Mouse (Mus musculus) thymus, postnatal 25 days (tissue): ENCODE results near the gene Gnb2.
A peak's percentile ranks its signal among the peaks of the same experiment; 100 is the strongest.

Source experiments
- DNase-seq: peaks from one replicate; pipeline ENCODE4 v3.0.0; 2022

The Gnb2 gene

GRCm38 (mm10) chr5:137533117-137533827, at the start of gene Gnb2, which contains the start of gene Epo:
Gene Gnb2 (minus strand): TSS chr5:137533510.
Gene Epo (minus strand): TSS chr5:137533242.
- peak; percentile 98 for DNase-seq

- DNase-seq, result no peak
Observed at GRCm38 (mm10) chr5:137582702-137583101, 49.4 kb upstream of the Gnb2 start.

GRCm38 (mm10) chr5:137580246-137580645, 46.9 kb upstream of the Gnb2 start:
- DNase-seq, result no peak

GRCm38 (mm10) chr5:137574470-137574901, 41.2 kb upstream of the Gnb2 start:
- no peak for DNase-seq

DNA sequence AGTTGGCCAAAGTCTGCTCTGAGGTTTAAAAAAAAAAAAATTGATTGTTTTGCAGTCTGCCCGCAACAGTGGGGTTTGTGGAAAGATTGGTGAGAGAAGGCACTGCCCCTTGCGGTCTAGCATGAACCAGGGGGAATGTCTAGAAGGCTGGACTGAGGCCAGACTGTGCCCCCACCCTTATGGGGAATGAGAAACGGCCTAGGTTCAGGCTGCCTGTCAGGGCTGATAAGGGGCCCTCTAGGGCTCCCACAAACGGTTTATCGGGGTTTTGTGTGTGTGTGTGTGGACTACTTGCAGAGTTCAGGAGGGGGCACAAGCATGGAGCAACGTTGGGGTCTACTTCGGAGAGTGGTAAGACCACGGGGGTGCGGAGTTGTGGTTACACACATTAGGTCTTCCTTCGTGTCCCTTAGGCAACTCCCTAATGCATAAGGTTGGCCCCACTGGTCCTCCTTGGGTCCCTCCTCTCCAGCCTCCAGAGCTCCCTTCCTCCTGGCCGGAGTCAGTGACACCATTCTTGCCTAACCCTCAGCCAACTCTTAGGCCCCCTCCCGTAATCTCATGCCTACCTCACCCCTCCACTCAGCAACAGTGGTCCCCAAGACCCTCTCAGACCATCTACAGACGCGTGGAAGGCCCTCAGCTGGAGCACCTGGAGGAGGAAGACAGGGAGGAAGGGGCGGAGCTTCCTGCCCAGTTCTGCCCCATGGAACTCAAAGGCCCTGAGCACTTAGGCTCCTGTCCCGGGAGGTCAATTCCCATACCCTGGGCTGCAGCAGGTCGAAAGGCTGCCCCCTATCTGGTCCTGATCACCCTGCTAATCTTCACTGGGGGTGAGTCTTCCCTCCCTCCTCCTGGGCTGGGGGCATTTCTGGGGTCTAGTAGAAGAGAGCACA, 37.6 kb upstream of the Gnb2 start:
- DNase-seq, result no peak

DNA sequence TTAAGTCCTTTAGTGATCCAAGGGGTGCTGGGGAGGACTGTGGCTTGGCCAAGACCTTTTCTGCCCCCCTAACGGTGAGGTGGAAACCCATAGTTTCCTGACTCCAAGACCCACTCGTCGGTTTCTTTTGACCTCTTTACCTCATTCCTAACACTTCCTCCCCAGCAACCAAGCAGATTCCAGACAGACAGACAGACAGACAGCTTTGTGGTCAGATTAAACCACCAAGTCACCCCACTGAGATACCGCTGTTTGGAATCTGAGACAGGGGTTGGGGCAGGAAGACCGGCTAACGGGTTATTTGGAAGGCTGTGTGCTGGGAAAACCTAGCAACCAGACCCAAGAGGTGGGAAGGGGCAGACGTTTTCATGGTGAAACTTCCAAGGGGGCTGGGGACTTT, 36.9 kb upstream of the Gnb2 start:
- DNase-seq, result no peak

- peak; percentile 50 for DNase-seq
Observed at GRCm38 (mm10) chr5:137569665-137570064, 36.4 kb upstream of the Gnb2 start, which contains the start of gene Tfr2. Gene Tfr2 (plus strand): TSS chr5:137569840.

- no peak for DNase-seq
Observed at GRCm38 (mm10) chr5:137569031-137569430, 35.7 kb upstream of the Gnb2 start.

- no peak for DNase-seq
Observed at GRCm38 (mm10) chr5:137568223-137568798, 35.0 kb upstream of the Gnb2 start.

- DNase-seq, result no peak
Observed at GRCm38 (mm10) chr5:137566416-137566815, 33.1 kb upstream of the Gnb2 start.

- no peak for DNase-seq
Observed at GRCm38 (mm10) chr5:137565744-137566143, 32.4 kb upstream of the Gnb2 start.

GRCm38 (mm10) chr5:137562965-137563364, 29.7 kb upstream of the Gnb2 start:
- DNase-seq, result no peak

DNA sequence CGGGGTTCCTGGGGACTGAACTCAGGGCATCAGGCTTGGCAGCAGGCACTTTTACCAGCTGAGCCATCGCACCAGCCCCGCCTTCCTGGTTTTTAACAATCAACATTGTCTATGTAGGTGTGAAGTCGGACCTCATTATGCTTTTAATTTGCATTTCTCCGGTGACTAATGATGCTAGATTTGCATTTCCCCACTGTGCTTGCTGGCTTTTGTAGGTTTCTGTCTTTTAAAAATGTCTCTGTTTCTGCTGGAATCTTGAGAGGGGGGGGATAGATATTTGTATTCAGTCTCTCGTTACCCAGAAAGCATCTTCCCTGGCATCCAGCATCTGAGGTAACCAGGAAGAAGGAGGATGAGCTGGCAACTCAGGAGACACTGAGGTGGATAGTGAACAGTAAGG, 28.2 kb upstream of the Gnb2 start:
- DNase-seq, result no peak

DNA sequence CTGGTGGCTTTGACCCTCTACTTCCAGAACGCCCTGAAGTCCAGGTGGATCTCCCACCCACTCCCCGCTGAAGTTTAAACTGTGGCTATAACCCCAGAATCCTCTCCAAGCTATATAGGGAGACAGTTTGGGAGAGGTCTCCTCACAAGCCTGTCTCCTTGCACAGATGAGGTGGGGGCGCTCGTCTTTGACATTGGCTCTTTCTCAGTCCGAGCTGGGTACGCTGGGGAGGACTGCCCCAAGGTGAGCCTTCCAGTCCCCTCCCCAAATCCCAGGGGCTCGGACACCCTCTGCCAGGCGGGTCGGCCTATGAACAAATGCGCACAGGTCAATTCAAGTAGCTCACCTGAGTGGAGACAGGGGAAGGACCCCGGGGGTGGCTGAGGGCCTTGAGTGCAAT, 20.6 kb upstream of the Gnb2 start:
- no peak for DNase-seq

GRCm38 (mm10) chr5:137553411-137553837, 20.1 kb upstream of the Gnb2 start, which contains the start of gene Actl6b:
Gene Actl6b (plus strand): TSS chr5:137553517.
- DNase-seq, result peak; percentile 72

DNA sequence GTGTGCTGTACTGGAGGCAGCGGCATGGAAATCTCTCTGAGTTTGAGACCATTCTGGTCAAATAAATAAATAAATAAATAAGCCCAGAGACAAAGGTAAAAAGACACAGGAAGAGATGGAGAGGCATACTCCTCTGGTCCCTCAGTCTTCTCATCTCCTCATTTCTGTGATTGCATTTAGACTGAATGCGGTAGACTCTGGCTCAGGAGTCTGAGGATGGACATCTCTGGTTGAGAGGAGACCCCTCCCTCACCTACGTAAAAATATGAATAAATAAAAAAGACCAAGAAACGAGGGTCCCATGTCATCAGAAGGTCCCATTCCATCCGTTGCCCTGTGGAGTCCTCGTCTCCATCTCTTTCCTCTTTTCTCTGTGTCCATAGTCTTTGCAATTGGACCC, 19.7 kb upstream of the Gnb2 start:
- no peak for DNase-seq

GRCm38 (mm10) chr5:137551119-137551518, 17.8 kb upstream of the Gnb2 start:
- peak; percentile 32 for DNase-seq

DNA sequence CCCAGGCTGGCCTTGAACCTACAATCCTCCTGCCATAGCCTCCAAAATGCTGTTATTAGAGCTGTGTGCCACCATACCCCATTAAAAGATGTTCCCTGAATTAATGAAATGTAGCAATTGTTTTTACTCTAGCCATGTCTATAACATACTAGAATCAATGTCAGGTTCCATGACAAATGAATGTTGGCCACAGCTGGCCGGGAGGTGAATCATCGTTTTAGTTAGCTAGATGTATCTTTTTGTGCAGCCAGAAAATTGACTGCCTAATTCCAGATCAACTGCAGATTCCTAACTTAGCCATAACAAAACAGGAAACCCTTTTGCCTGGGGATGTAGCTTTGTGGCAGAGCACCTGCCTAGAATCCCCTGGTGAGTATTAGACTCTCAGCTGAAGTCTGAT, 16.5 kb upstream of the Gnb2 start:
- DNase-seq, result no peak

- DNase-seq, result no peak
Observed at GRCm38 (mm10) chr5:137545596-137545995, 12.3 kb upstream of the Gnb2 start.

DNA sequence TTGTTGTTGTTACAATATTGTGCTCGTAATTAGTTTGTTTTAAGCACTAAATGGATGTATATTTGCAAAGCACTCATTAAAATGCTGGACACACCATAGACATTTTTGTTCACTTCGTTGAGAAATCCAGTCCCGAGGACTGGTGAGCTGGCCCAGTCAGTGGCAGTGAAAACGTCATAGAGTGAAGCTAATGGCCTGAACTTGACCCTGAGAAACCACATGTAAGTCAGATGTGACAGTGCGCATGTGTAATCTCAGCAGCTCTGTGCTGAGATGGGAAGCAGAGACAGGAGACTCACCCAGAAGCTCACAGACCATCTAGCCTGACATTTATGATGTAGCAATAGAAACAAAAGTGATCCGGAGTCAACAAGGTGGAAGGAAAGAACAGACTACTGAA, 11.6 kb upstream of the Gnb2 start:
- DNase-seq, result no peak

DNA sequence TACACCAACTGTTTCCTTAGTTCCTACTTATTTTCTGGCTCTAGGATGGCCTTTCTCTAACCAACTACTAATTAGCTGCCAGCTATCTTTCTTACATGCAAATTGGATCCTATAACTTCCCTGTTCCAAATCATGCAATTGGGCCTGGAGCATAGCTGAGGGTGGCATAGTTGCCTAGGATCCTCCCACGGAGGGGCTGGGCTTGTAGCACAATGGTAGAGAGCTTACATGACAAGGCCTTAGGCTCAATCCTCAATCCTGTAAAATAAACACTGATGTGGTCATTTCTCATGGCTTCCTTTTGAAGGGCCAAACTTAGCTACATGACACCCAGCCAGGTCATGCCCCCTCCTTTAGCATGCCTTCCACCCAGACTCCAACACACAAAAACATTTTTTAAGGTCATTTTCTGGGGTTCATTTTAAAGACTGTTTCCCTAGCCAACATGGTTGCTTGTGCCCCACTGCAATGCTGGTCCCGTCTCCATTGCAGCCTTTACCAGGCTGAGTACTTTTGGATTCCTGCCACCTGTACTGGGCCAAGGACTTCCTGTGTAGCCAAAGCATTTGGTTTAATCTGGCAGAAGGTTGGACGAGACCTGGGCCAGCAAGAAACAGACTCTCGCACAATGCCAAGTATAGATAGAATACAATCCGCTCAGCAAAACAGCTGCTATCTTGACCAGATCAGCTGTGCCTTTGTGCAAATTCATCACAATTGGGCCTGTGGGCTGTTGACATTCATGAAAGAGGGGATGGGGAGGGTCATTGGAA, 8.6 kb upstream of the Gnb2 start:
- no peak for DNase-seq

DNA sequence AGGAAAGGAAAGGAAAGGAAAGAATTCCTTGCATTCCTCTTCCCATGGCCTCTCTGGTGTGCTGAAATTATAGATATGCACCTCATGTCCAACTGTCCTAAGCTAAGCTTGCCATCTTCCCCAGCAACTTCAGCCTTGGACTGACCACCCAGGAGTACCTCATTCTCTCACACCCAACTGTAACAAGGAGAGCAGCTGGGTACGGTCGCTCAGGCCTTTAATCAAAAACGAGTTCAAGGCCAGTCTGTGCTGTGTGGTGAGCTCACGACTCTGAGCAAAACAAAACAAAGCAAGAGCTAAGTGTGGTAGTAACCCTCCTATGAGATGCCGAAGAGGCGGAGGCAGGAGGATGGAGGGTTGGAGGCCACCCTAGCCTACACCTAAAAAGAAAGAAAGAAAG, 7.7 kb upstream of the Gnb2 start:
- no peak for DNase-seq
